Mouse (Mus musculus) megakaryocyte, embryonic 14.5 days (primary cell): ENCODE data around the gene Galnt17.

ENCODE experiments used
- FLI1 ChIP-seq: IDR thresholded peaks from 2 replicates; pipeline ENCODE4 v1.6.1; 2012; ENCODE audit warnings: low read length, inconsistent platforms, mixed read lengths
- GATA1 ChIP-seq: IDR thresholded peaks from 3 replicates; pipeline ENCODE4 v1.6.1; 2012; ENCODE audit warnings: mixed read lengths, low read length, inconsistent platforms, borderline replicate concordance

DNA sequence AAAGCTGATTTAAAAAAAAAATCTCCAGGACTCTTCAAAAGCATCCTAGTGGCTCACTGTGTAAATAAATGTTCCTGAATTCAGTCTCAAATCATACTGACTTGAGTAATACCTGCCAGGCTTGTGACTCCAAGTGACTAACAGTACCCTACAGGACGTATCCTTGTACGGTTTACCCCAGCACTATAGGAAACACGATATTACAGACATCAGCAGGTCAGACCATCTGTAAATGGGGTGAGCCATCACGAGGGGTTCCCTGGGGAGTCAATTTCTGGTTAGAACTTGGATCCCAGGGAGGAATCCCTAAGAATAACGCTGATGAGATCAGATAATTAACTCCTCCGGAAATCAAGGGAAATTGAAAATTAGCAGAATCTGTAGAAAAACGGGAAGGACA is 294.5 kb downstream of the Galnt17 start:
- TF ChIP-seq GATA1 (no peak), FLI1 (no peak)
